Mouse (Mus musculus): ENCODE results near the gene Fat3.

DNA sequence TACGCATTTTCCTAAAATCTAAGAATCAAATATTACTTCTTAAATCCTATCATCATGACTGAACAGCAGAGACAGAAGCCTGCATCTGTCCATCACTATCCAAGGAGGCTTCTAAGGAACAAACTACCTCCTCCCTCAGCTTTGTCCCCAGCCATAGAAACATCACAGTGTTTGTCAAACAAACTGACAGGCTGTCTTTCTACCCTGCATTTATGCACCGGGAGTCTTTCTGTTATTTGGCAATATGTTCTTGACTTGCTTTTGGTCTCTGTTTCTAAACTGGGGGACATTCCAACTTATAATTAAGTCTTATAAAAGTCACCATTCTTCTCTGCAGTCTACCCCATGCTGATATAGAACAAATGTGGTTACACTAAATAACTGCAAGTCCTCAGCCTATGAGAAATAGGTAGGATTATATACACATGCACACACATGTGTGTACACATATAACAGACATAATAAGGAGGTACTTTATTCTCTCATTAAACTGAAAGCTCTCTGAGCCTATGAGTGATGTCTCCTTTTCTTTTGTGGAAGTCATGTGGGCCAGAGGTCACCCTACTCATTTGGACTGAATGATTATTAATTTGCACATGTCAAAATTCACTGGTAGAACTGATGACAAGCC is 244.4 kb downstream of the Fat3 start:
- TF ChIP-seq CTCF (IDR thresholded peaks at IDR 0.05; ENCODE audit: borderline replicate concordance, insufficient read depth, low read depth, low read length) (no peak), POLR2A (IDR thresholded peaks at IDR 0.05; ENCODE audit: borderline replicate concordance, insufficient read depth, low read length) (no peak)

Measured in cerebellum, adult 2 months (tissue).